Mouse (Mus musculus): ENCODE results near the gene Surf6.
"Not testable (repeated sequence)": the region's sequence is repeated elsewhere in the genome, so short reads cannot be mapped to it uniquely, and the experiment has no call there.

DNA sequence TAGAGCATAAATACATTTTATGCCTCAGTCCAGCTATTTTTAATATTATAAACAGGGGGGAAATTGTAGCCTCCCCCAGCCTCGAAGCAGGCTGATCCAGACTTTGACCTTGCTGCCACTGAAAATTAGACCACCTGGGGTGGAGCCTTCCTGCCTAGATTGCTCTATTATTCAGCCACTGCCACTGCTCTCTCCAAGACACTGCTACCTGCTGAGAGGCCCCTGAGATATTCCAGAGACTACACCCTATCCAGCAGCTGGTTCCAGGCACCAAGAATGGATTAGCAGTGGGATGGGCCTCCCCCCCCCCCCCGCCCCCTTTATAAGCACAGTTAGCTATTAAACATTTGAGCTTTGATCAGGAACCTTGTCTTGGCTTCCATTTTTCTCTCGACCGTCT, 16.5 kb downstream of the Surf6 start:
- not testable (repeated sequence) for TF ChIP-seq USF2 (IDR thresholded peaks at IDR 0.05; ENCODE audit: borderline replicate concordance in 1 of 2, insufficient read depth in 1 of 2, low read depth in 1 of 2, low read length in 2 of 2); CTCF (IDR thresholded peaks at IDR 0.05 in 2 of 3, conservative IDR thresholded peaks at IDR 0.05 in 1 of 3; ENCODE audit: control insufficient read depth in 1 of 3, insufficient read depth in 1 of 3, low read depth in 2 of 3, low read length in 3 of 3, poor library complexity in 1 of 3, severe bottlenecking in 1 of 3); JUND (IDR thresholded peaks at IDR 0.05; ENCODE audit: low read depth, low read length)

Data from MEL (cell line).